Mouse (Mus musculus): ENCODE results near the gene Wipf2. TPM values are rescaled to one million over a fixed set of nuclear protein-coding genes. Genes with fewer than 3 reads are reported as not detected.
"Not testable (repeated sequence)": the region's sequence is repeated elsewhere in the genome, so short reads cannot be mapped to it uniquely, and the experiment has no call there.

The Wipf2 gene
- polyA plus RNA-seq (2016; fragmentation: Nextera tagmentation; extraction: Ambion mirVana): 4.6 and 4.7 TPM in 2 replicates

DNA sequence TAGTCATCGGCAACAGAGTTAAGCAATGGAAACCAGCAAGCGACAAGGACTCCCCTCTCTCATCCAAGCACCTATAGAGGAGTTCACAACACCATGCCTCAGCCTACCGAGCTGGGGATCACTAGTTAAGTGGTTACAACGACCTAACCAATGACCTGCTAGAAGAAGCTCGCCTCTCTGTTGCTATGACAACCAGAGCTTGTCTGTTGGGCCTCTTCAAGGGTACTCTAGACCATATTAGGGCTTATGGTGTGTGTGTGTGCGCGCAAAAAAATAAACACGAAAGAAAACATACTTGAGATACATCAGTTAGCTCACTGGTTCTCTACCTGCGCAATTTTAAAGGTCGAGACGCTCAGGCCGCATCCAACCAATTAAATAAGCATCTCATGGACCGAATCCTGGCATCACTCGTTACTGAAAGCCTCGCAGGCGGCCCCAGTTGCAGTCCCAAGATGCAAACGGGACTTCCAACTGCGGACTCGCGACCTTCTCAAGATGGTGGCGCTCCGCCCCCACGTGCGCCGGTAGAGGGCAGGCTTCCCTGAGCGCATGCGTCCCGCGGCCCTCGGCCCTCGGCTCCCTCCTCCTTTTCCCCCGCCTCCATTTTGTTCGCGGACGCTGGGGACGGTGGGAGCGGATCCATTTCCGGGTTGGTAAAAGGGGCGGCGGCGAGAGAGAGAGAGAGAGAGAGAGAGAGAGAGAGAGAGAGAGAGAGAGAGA is at the start of gene Wipf2:
Gene Wipf2 (plus strand): TSS at position 611 of the 723 bp plus-strand sequence.
- Histone ChIP-seq H3K27me3 (ENCODE audit: insufficient read depth, poor library complexity, severe bottlenecking) (no peaks in the 10 kb centered on the region), H3K36me3 (peaks cover 24% of the 10 kb centered on the region), H3K4me1 (replicated peaks) (peaks cover 32% of the 10 kb centered on the region), H3K9me3 (no peaks in the 10 kb centered on the region), H3K27ac (peak within 1 kb of the TSS; percentile 95), H3K4me3 (peak within 1 kb of the TSS; percentile 71)
- DNase-seq (ENCODE audit: low spot score): peak; percentile 95
- WGBS: 6% methylated on average over 41 of the region's 41 CpGs

DNA sequence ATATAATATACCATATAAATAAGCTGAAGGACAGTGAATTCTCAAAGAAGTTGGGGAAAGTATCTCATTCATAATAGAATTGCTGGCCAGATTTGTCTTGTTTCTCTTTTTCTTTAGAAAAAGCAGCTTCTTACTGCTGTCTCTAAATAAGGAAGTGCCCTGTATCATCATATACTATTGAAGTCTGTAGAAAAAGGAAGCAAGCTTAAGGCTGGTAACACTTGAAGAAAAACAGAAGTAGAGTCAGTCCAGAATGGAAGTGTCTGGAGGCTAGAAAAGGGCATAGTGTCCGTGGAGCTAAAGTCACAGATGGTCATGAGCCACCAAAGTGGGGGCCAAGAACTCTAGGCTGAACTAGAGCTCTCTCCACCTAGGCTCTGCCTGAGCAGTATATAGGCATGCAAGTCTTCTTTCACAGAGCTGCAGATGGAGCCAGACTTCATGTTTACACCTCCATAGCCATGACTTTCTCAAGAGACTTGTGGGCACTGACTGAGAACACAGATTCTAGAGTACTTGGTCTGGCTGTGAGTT is 46.7 kb upstream of the Wipf2 start:
- Histone ChIP-seq H3K27ac (no peak overlapping the region), H3K36me3 (peaks cover 99% of the 10 kb centered on the region), H3K4me1 (replicated peaks) (no peaks in the 10 kb centered on the region), H3K9me3 (no peaks in the 10 kb centered on the region), H3K27me3 (ENCODE audit: insufficient read depth, poor library complexity, severe bottlenecking) (no peaks in the 10 kb centered on the region), H3K4me3 (no peak overlapping the region)
- DNase-seq (ENCODE audit: low spot score): no peak
- 92% methylated on average over 1 of the region's 1 CpGs for WGBS

DNA sequence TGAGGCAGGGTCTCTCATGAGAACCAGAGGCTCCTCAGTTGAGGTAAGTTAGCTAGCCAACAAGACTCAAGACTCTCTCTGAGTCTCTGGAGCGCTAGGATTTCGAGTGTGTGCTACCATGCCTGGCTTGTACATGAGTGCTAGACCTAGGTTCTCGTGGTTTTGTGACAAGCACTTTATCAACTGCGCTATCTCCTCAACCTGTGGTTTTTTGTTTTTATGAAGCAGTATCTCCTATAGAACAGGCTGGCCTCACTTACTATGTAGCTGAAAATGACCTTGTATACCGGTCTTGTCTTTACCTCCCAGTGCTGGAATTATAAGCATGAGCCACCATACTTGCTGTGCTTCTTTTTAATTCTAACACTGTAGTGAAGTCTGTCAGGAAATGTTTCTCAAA is 42.5 kb upstream of the Wipf2 start:
- no peaks in the 10 kb centered on the region for H3K4me1 ChIP-seq (replicated peaks)
- H3K27me3 ChIP-seq (ENCODE audit: insufficient read depth, poor library complexity, severe bottlenecking): no peaks in the 10 kb centered on the region
- H3K36me3 ChIP-seq: peaks cover 100% of the 10 kb centered on the region
- no peak overlapping the region for H3K27ac ChIP-seq
- WGBS: 95% methylated on average over 5 of the region's 5 CpGs
- no peak overlapping the region for H3K4me3 ChIP-seq
- no peak for DNase-seq (ENCODE audit: low spot score)
- H3K9me3 ChIP-seq: no peaks in the 10 kb centered on the region

DNA sequence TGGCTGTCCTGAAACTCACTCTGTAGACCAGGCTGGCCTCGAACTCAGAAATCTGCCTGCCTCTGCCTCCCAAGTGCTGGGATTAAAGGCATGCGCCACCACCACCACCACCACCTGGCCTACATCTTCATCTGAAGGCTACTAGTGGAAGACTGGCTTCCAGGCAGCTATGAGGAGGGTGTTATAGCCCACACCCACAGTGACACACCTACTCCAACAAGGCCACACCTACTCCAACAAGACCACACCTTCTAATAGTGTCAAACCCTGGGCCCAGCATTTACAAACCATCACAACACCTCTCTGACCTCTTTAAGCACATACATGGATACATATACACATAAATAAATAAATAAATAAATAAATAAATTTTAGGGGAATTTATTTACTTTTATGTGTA is 37.4 kb upstream of the Wipf2 start:
- not testable (repeated sequence) for DNase-seq (ENCODE audit: low spot score)

DNA sequence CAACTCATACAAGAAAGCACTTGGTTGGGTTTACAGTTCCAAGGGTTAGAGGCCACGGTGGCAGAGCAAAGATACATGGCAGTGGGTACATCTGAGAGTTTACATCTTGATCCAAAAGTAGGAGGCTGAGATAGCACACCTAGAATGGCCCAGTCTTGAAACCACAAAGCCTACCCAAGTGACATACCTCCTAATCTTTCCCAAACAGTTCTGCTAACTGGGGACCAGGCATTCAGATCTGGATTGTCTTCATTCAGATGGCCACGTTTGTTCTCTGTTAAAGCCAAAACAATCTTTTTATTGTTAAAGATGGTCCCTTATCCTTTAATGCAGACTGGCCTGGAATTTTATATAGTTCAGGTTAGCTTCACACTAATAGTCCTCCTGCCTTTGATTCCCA is 35.6 kb upstream of the Wipf2 start:
- H3K4me1 ChIP-seq (replicated peaks): no peaks in the 10 kb centered on the region
- H3K27ac ChIP-seq: no peak overlapping the region
- H3K36me3 ChIP-seq: peaks cover 100% of the 10 kb centered on the region
- DNase-seq (ENCODE audit: low spot score): no peak
- H3K4me3 ChIP-seq: no peak overlapping the region
- H3K9me3 ChIP-seq: no peaks in the 10 kb centered on the region
- H3K27me3 ChIP-seq (ENCODE audit: insufficient read depth, poor library complexity, severe bottlenecking): no peaks in the 10 kb centered on the region
- 93% methylated on average over 2 of the region's 2 CpGs for WGBS

More for the DNA sequence above, 37.4 kb upstream of the Wipf2 start:
- not testable (repeated sequence) for H3K4me3 ChIP-seq; H3K4me1 ChIP-seq (replicated peaks); H3K27me3 ChIP-seq (ENCODE audit: insufficient read depth, poor library complexity, severe bottlenecking); H3K9me3 ChIP-seq; H3K27ac ChIP-seq
- 98% methylated on average over 2 of the region's 2 CpGs for WGBS
- H3K36me3 ChIP-seq: peaks cover 100% of the 10 kb centered on the region

DNA sequence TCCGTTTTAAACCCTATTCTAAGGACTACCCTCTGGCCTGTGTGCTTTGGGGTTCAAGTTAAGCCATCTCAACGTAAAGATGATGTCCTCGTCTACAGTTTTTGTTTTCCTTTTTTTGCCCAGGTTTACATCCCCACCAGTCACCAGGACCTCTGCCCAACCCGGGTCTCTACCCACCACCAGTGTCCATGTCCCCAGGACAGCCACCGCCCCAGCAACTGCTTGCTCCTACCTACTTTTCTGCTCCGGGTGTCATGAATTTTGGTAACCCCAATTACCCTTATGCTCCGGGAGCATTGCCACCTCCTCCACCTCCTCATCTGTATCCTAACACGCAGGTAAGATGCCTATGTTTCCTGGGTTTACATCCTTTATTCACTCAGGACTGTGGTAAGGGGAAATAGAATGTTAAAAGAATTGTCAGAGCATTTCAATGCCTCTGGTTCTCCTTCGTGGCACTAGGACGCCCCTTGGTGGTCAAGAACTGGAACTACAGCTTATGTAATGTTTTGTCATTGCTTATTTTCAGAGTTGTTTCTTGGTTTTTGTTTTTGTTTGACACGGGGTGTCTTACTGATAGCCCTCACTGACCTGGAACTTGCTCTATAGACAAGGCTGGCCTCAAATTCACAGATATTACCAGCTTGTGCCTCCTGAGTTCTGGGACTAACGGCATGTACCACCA is 34.2 kb upstream of the Wipf2 start:
- Histone ChIP-seq H3K36me3 (peaks cover 100% of the 10 kb centered on the region), H3K4me3 (no peak overlapping the region), H3K4me1 (replicated peaks) (peaks cover 1% of the 10 kb centered on the region), H3K9me3 (no peaks in the 10 kb centered on the region), H3K27ac (no peak overlapping the region), H3K27me3 (ENCODE audit: insufficient read depth, poor library complexity, severe bottlenecking) (no peaks in the 10 kb centered on the region)
- 78% methylated on average over 12 of the region's 12 CpGs for WGBS
- no peak for DNase-seq (ENCODE audit: low spot score)

DNA sequence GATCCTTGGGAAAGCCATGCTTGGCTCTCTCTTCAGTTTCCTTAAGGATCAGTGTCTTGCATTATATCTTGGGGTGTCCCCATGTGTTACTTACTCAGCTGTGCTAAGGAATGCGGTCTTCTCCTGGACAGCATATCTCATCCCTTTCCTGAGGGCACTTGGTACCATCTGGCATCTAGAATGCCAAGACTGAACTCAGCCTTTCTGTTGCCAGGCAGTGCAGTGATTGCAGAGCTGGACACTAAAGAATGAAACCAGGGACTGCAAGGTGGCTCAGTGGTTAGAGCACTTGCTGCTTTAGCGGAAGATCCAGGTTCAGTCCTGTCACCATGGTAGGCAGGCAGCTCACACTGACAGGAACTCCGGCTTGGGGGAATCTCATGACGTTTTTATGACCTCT is 33.6 kb upstream of the Wipf2 start:
- 0 out of 2 replicates have a peak, but pooled peaks cover 1% of the 10 kb centered on the region for H3K27me3 ChIP-seq (ENCODE audit: insufficient read depth, poor library complexity, severe bottlenecking)
- 78% methylated on average over 4 of the region's 4 CpGs for WGBS
- H3K27ac ChIP-seq: no peak overlapping the region
- DNase-seq (ENCODE audit: low spot score): no peak
- no peaks in the 10 kb centered on the region for H3K9me3 ChIP-seq
- H3K36me3 ChIP-seq: peaks cover 100% of the 10 kb centered on the region
- peaks cover 7% of the 10 kb centered on the region for H3K4me1 ChIP-seq (replicated peaks)
- no peak overlapping the region for H3K4me3 ChIP-seq

DNA sequence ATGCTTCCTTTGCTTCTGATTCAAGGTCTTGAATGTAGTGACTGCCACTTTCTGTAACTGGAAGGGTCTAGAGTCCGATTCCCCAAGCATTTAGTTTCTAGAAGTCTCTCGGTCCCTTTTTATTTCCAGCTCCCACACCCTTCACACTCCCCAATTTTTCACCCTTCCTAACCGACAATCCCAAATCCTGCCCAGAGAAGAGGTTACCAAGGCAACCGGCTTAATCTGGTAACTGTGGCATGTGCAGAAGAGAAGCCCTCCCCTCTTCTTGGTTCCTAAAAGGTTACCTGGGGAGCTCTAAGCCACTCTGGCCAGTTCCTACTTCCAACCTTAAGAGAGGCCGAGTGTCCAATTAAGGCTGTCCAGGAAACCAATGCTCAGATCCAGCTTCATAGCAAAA is 28.1 kb upstream of the Wipf2 start:
- Histone ChIP-seq H3K27ac (no peak overlapping the region), H3K4me3 (no peak overlapping the region), H3K27me3 (ENCODE audit: insufficient read depth, poor library complexity, severe bottlenecking) (peaks cover 46% of the 10 kb centered on the region), H3K4me1 (replicated peaks) (peaks cover 44% of the 10 kb centered on the region), H3K9me3 (no peaks in the 10 kb centered on the region), H3K36me3 (peaks cover 49% of the 10 kb centered on the region)
- no peak for DNase-seq (ENCODE audit: low spot score)
- WGBS: 49% methylated on average over 5 of the region's 5 CpGs

DNA sequence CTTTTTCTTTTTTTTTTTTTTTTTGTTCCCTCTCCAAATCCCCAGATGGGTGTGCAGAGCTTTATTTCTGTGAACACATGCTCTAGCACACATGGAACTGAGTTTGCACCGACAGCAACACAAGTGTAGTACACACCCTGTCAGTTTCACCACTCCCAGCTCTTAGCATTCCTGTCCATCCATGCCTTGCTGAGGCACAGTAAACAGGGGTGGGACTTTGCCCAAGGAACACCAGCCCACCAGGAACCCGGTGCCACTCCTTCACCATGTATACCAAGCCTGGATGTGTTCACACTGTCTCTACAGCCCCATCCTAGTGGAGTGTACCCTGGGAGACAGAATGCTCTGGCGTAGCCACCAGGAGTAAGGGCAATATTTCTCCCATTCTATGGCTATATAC is 27.7 kb upstream of the Wipf2 start:
- Histone ChIP-seq H3K27me3 (ENCODE audit: insufficient read depth, poor library complexity, severe bottlenecking) (peaks cover 50% of the 10 kb centered on the region), H3K36me3 (peaks cover 45% of the 10 kb centered on the region), H3K4me3 (no peak overlapping the region), H3K9me3 (no peaks in the 10 kb centered on the region), H3K4me1 (replicated peaks) (peaks cover 44% of the 10 kb centered on the region), H3K27ac (no peak overlapping the region)
- WGBS: 71% methylated on average over 3 of the region's 3 CpGs
- no peak for DNase-seq (ENCODE audit: low spot score)

DNA sequence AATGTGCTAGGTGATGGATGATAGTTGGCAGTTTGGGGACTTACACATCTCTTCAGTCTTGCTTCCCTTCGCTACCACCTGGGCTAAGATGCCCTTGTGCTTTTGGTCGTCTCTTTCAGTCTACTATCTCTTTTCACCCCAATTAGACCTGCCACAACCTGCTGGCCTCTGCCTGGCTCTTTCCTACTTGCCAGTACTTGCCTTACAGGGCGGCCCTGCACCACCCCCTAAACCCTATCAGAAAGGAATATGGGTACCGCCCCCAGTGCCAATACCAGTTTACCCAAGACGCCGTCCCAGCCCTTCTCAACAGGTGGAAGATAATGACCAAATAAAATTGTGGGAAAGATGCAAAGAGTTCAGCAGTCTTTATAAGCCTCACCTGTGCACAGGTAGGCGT is 27.3 kb upstream of the Wipf2 start:
- WGBS: 28% methylated on average over 7 of the region's 7 CpGs
- peaks cover 44% of the 10 kb centered on the region for H3K4me1 ChIP-seq (replicated peaks)

DNA sequence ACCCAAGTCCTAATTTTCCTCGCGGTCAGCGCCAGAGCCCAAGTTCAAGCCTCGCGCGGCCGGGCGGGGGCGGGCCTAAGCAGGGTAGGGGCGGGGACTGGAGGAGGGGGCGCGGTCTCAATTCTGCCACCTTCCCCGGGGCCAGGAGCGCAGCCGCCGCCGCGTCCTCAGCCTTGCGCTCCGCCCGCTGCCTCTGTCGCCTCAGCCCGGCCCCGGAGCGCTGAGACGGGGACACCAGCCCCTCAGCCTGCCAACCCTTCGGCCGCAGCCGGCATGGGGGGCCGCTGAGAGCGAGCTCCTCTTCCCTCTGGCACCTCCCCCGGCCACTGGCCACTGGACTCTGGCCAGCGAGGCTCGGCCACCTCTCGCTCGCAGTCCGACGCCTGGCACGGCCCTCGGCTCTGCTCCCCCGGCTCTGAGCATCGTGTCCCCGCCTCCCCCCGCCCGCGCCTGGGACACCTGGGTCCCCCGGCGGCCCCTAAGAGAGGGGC is 26.7 kb upstream of the Wipf2 start, which contains the start of gene Rapgefl1:
Gene Rapgefl1 (plus strand): TSS at position 135 of the 491 bp plus-strand sequence.
- H3K9me3 ChIP-seq: no peaks in the 10 kb centered on the region
- H3K27ac ChIP-seq: peak within 1 kb of the TSS; percentile 81
- H3K36me3 ChIP-seq: peaks cover 35% of the 10 kb centered on the region
- peaks cover 50% of the 10 kb centered on the region for H3K27me3 ChIP-seq (ENCODE audit: insufficient read depth, poor library complexity, severe bottlenecking)
- 1% methylated on average over 48 of the region's 48 CpGs for WGBS
- peak within 1 kb of the TSS; percentile 74 for H3K4me3 ChIP-seq
- peak; percentile 87 for DNase-seq (ENCODE audit: low spot score)
- peaks cover 44% of the 10 kb centered on the region for H3K4me1 ChIP-seq (replicated peaks)

More for the DNA sequence above, 27.3 kb upstream of the Wipf2 start:
- Histone ChIP-seq H3K27ac (no peak overlapping the region), H3K27me3 (ENCODE audit: insufficient read depth, poor library complexity, severe bottlenecking) (peaks cover 50% of the 10 kb centered on the region), H3K4me3 (peak overlapping the region; percentile 74), H3K9me3 (no peaks in the 10 kb centered on the region), H3K36me3 (peaks cover 41% of the 10 kb centered on the region)
- DNase-seq (ENCODE audit: low spot score): no peak

DNA sequence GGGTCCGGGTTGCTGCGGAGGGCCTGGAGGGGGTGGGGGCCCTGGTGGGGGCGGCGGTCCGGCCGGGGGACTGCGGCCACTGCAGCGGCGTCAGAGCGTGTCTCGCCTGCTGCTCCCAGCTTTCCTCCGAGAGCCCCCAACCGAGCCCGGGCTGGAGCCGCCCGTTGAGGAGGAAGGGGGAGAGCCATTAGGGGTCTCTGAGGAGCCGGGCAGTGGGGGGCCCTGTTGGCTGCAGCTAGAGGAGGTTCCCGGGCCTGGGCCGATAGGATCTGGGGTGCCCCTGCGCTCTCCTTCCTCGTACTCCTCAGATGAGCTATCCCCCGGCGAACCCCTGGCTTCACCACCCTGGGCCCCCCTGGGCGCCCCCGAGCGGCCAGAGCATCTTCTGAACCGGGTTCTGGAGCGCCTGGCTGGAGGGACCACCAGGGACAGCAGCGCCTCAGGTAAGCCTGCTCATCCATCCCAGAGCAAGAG is 26.2 kb upstream of the Wipf2 start:
- peak overlapping the region; percentile 74 for H3K4me3 ChIP-seq
- peak; percentile 36 for DNase-seq (ENCODE audit: low spot score)
- H3K27me3 ChIP-seq (ENCODE audit: insufficient read depth, poor library complexity, severe bottlenecking): peaks cover 50% of the 10 kb centered on the region
- H3K27ac ChIP-seq: peak overlapping the region; percentile 81
- WGBS: under 1% methylated on average over 29 of the region's 29 CpGs
- no peaks in the 10 kb centered on the region for H3K9me3 ChIP-seq
- H3K4me1 ChIP-seq (replicated peaks): peaks cover 44% of the 10 kb centered on the region
- peaks cover 29% of the 10 kb centered on the region for H3K36me3 ChIP-seq

DNA sequence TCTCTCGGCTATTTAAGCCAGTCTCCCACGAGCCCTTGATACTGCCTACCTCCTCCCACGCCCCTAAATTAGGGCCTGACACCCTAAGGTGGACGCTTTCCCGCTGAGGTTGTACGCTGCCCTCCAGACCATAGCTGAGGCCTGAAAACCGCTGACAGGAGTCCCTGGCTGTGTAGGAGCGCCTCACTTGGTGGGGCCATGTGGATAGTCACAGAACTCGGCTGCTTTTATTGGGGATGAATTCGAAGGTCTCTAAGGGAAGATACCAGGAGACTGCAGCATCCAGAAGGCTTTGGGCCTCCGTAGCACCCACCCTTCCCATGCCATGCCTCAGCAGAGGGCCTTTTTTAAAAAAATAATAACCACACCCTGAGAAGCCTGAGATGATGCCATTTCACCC is 25.5 kb upstream of the Wipf2 start:
- DNase-seq (ENCODE audit: low spot score): no peak
- Histone ChIP-seq H3K27ac (no peak overlapping the region), H3K27me3 (ENCODE audit: insufficient read depth, poor library complexity, severe bottlenecking) (peaks cover 50% of the 10 kb centered on the region), H3K36me3 (peaks cover 23% of the 10 kb centered on the region), H3K9me3 (no peaks in the 10 kb centered on the region), H3K4me3 (peak overlapping the region; percentile 74), H3K4me1 (replicated peaks) (peaks cover 44% of the 10 kb centered on the region)
- WGBS: 48% methylated on average over 11 of the region's 11 CpGs
